Mouse (Mus musculus) forebrain, embryonic 16.5 days (tissue): Measurements from ENCODE around the gene Reln. TPM values are rescaled to one million over a fixed set of nuclear protein-coding genes. Genes with fewer than 3 reads are reported as not detected.

Experiments
- ATAC-seq: fragments of 200-750 bp; cut with Nextera tagmentation; 2 replicates; pipeline ENCODE4 v1.8.0; 2017; ENCODE audit warnings: mild to moderate bottlenecking, moderate library complexity
- H3K27ac ChIP-seq: fragments of 300-500 bp; sonication (generic); 2 replicates; pipeline ENCODE4 v1.5.1; 2014; ENCODE audit warnings: low read length, control low read depth
- H3K27me3 ChIP-seq: fragments of 300-500 bp; sonication (generic); replicated peaks from 2 replicates; pipeline ENCODE4 v1.6.1; 2014; ENCODE audit warnings: low read length; ENCODE audit not compliant: control insufficient read depth, insufficient read depth
- H3K36me3 ChIP-seq: fragments of 300-500 bp; sonication (generic); 2 replicates; pipeline ENCODE4 v1.6.1; 2014; ENCODE audit not compliant: control insufficient read depth, insufficient read depth
- H3K4me1 ChIP-seq: fragments of 300-500 bp; sonication (generic); replicated peaks from 2 replicates; pipeline ENCODE4 v1.6.1; 2014; ENCODE audit warnings: low read length; ENCODE audit not compliant: control insufficient read depth, insufficient read depth
- H3K4me2 ChIP-seq: fragments of 300-500 bp; sonication (generic); 2 replicates; pipeline ENCODE4 v1.6.1; 2014; ENCODE audit warnings: mild to moderate bottlenecking, low read length, control low read depth
- H3K4me3 ChIP-seq: fragments of 300-500 bp; sonication (generic); replicated peaks from 2 replicates; pipeline ENCODE4 v1.5.1; 2014; ENCODE audit warnings: mild to moderate bottlenecking, low read length, control low read depth
- H3K9ac ChIP-seq: fragments of 300-500 bp; sonication (generic); replicated peaks from 2 replicates; pipeline ENCODE4 v1.6.1; 2014; ENCODE audit warnings: low read depth, low read length, control low read depth
- H3K9me3 ChIP-seq: fragments of 300-500 bp; sonication (generic); 2 replicates; pipeline ENCODE4 v1.6.1; 2016; ENCODE audit warnings: low read length; ENCODE audit not compliant: control insufficient read depth
- WGBS: fragments of 180-500 bp; shearing (Covaris S2); extraction: QIAGEN DNeasy Blood & Tissue Kit; methylation state at CpG from one replicate; pipeline ENCODE4 v1.1.7; 2014; 5-methylcytosine and 5-hydroxymethylcytosine counted together
- polyA plus RNA-seq: library from polyadenylated mRNA; unstranded; fragments of >200 nt; fragmentation: Nextera tagmentation; extraction: Ambion mirVana; gene quantifications from 2 replicates; pipeline ENCODE4 v1.2.1, GENCODE M21; 2015

Reln gene
- polyA plus RNA-seq, 1 experiment from 2014 or later = 63.3 TPM

- Histone ChIP-seq H3K4me3 (no peak overlapping the region), H3K4me2 (no peak overlapping the region), H3K36me3 (no peaks in the 10 kb centered on the region), H3K27me3 (no peaks in the 10 kb centered on the region), H3K9me3 (no peaks in the 10 kb centered on the region), H3K9ac (no peak overlapping the region), H3K27ac (no peak overlapping the region), H3K4me1 (no peaks in the 10 kb centered on the region)
- ATAC-seq = no peak
- WGBS = 82% methylated on average over 6 of the region's 6 CpGs
These were observed 49.3 kb downstream of the Reln start for GRCm38 (mm10) chr5:22295161-22295560.

DNA sequence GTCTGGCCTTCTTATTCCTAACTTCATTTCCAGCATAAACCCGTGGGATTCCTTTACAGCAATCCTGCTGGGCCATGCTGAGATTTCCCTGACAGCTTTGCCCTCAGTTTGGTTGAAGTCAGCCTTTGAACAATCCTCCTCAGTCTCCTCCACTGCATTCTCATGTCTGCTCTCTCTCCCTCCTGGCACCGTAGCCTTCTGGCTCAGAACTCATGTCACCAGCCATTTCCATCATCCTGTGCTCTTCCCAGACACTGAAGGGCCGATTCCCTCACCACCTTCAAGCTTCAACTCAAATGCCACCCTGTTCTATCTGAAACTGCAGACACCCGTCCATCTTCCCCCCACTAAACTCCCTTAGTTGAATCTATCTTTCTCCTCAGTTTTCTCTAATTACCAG is 53.1 kb downstream of the Reln start:
- no peaks in the 10 kb centered on the region for H3K27me3 ChIP-seq
- H3K36me3 ChIP-seq = no peaks in the 10 kb centered on the region
- no peaks in the 10 kb centered on the region for H3K4me1 ChIP-seq
- no peak for ATAC-seq
- WGBS = 72% methylated on average over 4 of the region's 4 CpGs
- H3K9ac ChIP-seq = no peak overlapping the region
- no peak overlapping the region for H3K4me2 ChIP-seq
- no peak overlapping the region for H3K27ac ChIP-seq
- no peak overlapping the region for H3K4me3 ChIP-seq
- H3K9me3 ChIP-seq = no peaks in the 10 kb centered on the region

DNA sequence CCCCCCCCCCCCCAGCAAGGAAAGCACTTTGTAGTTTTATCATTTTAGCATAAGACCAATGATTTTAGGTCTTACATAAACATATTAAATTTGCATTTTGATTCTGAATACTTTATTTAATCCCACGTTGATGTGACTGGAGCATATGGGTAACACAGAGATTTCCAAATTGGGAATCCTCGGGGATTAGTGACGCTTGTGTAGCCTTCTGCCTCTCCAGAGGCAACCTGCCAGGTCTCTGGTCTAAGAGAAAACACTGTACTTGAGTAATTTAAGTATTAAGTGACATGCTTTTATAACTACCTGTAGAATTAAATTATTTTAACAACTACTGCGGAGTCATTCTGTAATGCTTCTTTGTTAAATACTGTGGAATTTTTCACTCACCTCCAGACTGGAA is 59.1 kb downstream of the Reln start:
- Histone ChIP-seq H3K9me3 (no peaks in the 10 kb centered on the region), H3K4me1 (peaks cover 11% of the 10 kb centered on the region), H3K27ac (no peak overlapping the region), H3K4me2 (no peak overlapping the region), H3K27me3 (no peaks in the 10 kb centered on the region), H3K4me3 (no peak overlapping the region), H3K36me3 (no peaks in the 10 kb centered on the region), H3K9ac (no peak overlapping the region)
- WGBS = 56% methylated on average over 4 of the region's 4 CpGs
- ATAC-seq = no peak

GRCm38 (mm10) chr5:22282141-22282665 is 62.3 kb downstream of the Reln start:
- H3K4me1 ChIP-seq = peaks cover 11% of the 10 kb centered on the region
- H3K9ac ChIP-seq = no peak overlapping the region
- WGBS = 9% methylated on average over 7 of the region's 7 CpGs
- H3K36me3 ChIP-seq = no peaks in the 10 kb centered on the region
- ATAC-seq = peak; percentile 69
- H3K4me3 ChIP-seq = no peak overlapping the region
- H3K27me3 ChIP-seq = no peaks in the 10 kb centered on the region
- no peak overlapping the region for H3K27ac ChIP-seq
- no peaks in the 10 kb centered on the region for H3K9me3 ChIP-seq
- no peak overlapping the region for H3K4me2 ChIP-seq

- Histone ChIP-seq H3K9ac (no peak overlapping the region), H3K4me3 (no peak overlapping the region), H3K27me3 (no peaks in the 10 kb centered on the region), H3K4me1 (peaks cover 11% of the 10 kb centered on the region), H3K4me2 (no peak overlapping the region), H3K9me3 (no peaks in the 10 kb centered on the region), H3K36me3 (no peaks in the 10 kb centered on the region), H3K27ac (no peak overlapping the region)
- 71% methylated on average over 2 of the region's 2 CpGs for WGBS
- ATAC-seq = 0 out of 2 replicates have a peak, but pooled peaks have one; percentile 13
These were observed 63.9 kb downstream of the Reln start for GRCm38 (mm10) chr5:22280534-22281164.

GRCm38 (mm10) chr5:22279201-22279600 is 65.3 kb downstream of the Reln start:
- H3K9me3 ChIP-seq = no peaks in the 10 kb centered on the region
- no peaks in the 10 kb centered on the region for H3K27me3 ChIP-seq
- WGBS = 57% methylated on average over 4 of the region's 4 CpGs
- H3K27ac ChIP-seq = no peak overlapping the region
- H3K36me3 ChIP-seq = no peaks in the 10 kb centered on the region
- H3K4me2 ChIP-seq = no peak overlapping the region
- no peak overlapping the region for H3K9ac ChIP-seq
- H3K4me1 ChIP-seq = peaks cover 8% of the 10 kb centered on the region
- no peak overlapping the region for H3K4me3 ChIP-seq
- no peak for ATAC-seq

- no peaks in the 10 kb centered on the region for H3K36me3 ChIP-seq
- no peak overlapping the region for H3K4me2 ChIP-seq
- H3K9ac ChIP-seq = no peak overlapping the region
- no peaks in the 10 kb centered on the region for H3K4me1 ChIP-seq
- ATAC-seq = no peak
- no peaks in the 10 kb centered on the region for H3K27me3 ChIP-seq
- no peak overlapping the region for H3K4me3 ChIP-seq
- 81% methylated on average over 4 of the region's 4 CpGs for WGBS
- no peak overlapping the region for H3K27ac ChIP-seq
- no peaks in the 10 kb centered on the region for H3K9me3 ChIP-seq
These were observed 70.4 kb downstream of the Reln start for GRCm38 (mm10) chr5:22274134-22274533.

- Histone ChIP-seq H3K36me3 (no peaks in the 10 kb centered on the region), H3K4me2 (no peak overlapping the region), H3K4me3 (no peak overlapping the region), H3K9me3 (no peaks in the 10 kb centered on the region), H3K9ac (no peak overlapping the region), H3K27ac (no peak overlapping the region), H3K27me3 (no peaks in the 10 kb centered on the region), H3K4me1 (peaks cover 4% of the 10 kb centered on the region)
- 48% methylated on average over 6 of the region's 6 CpGs for WGBS
- peak; percentile 67 for ATAC-seq
These were observed 77.8 kb downstream of the Reln start for GRCm38 (mm10) chr5:22266489-22267301.

GRCm38 (mm10) chr5:22262351-22262765 is 82.1 kb downstream of the Reln start:
- H3K36me3 ChIP-seq = no peaks in the 10 kb centered on the region
- H3K4me1 ChIP-seq = peaks cover 4% of the 10 kb centered on the region
- no peak overlapping the region for H3K4me3 ChIP-seq
- H3K4me2 ChIP-seq = no peak overlapping the region
- 60% methylated on average over 3 of the region's 3 CpGs for WGBS
- ATAC-seq = peak; percentile 56; the same call in 1 of the 2 replicates
- H3K9me3 ChIP-seq = no peaks in the 10 kb centered on the region
- no peaks in the 10 kb centered on the region for H3K27me3 ChIP-seq
- no peak overlapping the region for H3K9ac ChIP-seq
- H3K27ac ChIP-seq = no peak overlapping the region
